Mouse (Mus musculus): Measurements from ENCODE around the gene Vwa5a. TPM values are rescaled to one million over a fixed set of nuclear protein-coding genes. Genes with fewer than 3 reads are reported as not detected.

Vwa5a gene
- 67.2 TPM for polyA plus RNA-seq (2014; fragmentation: Illumina TruSeq; extraction: RNeasy Lipid Tissue Mini Kit (QIAGEN cat#74804); ENCODE audit: low read depth, low replicate concordance)

DNA sequence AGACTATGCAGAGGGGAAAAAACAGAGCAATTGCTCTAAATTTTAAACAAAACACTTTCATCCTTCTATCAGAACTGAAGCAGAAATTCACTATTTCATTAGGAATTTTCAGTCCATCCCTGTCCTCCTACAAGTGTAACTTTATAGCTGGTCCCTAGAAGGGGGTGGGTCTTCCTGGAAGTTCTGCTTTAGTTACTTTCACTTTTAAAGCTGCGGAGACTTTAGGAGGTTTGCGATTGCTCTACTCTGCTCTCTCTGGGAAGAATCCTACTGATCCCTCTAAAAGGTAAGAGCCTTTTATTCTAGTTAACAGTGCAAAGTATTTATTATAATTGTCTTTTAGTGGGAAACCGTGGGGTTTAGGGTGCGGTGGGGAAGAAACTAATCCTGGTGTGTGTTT, at the start of gene Vwa5a:
Gene Vwa5a, plus strand, starts transcription at position 167 of the 400 bp plus-strand sequence.

DNA sequence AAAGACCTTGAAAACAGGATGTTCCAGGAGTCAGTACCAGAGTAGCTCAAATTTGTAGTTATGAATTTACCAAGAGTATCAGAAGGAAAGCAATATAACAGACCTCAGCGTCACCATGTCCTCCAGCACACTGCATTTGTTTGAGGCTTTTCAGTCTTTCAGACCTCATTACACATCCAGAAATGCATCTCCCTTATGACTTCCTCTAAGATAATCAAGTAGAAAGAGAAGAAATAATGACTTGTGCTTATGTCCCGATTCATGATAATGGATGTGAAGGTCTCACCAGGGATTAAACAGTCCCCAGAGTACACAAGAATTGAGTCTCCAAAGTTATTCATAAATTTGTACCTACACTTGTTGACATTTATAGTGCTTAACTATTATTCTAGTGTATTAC, 43.6 kb upstream of the Vwa5a start, which contains the start of gene Olfr918:
Gene Olfr918, minus strand, starts transcription at position 101 of the 400 bp plus-strand sequence.

DNA sequence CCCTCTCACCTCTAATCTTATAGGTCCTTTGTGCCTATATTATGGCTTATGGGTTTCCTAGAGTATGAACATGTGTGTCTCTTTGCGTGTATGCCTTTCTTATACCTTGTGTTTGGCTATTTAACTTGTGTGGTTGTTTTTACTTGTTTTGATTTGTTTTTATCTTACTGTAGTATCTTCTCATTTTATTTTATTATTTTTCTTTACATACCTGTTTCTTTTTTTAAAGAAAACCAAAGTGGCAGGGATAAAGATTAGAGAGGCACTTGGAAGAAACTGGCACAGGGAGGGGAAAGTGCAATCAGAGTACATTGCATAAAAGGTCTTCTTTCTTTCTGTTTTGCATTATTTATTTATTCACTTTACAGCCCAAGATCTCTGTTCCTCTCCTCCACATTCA, 33.9 kb downstream of the Vwa5a start, which contains the start of gene Olfr920:
Gene Olfr920, plus strand, starts transcription at position 301 of the 400 bp plus-strand sequence.

DNA sequence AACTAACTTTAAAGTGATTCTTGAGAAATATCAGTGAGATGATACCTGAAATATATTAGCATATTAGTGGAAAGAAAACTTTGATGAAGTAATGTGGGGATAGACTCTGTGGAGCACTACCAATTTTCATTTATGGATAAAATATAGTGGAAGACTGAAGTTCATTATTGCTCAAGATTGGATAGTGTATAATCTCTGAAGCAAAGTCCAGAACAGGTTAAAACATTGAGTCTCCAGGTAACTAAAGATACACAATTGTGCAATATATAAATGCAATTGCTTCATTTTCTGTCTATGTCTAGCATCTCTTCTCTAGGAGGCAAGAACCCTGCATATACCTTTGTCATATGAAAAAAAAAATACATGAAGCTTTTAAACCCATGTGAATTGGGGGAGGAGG, 54.7 kb downstream of the Vwa5a start, which contains the start of gene Olfr921:
Gene Olfr921, plus strand, starts transcription at position 301 of the 400 bp plus-strand sequence.

Other genes with a start within 250 kb of the Vwa5a start
- gene Olfr905, start 247.2 kb upstream of the Vwa5a start, polyA plus RNA-seq (2014; fragmentation: Illumina TruSeq; extraction: RNeasy Lipid Tissue Mini Kit (QIAGEN cat#74804); ENCODE audit: low read depth, low replicate concordance) = not detected
- gene Olfr906, start 231.2 kb upstream of the Vwa5a start, polyA plus RNA-seq (2014; fragmentation: Illumina TruSeq; extraction: RNeasy Lipid Tissue Mini Kit (QIAGEN cat#74804); ENCODE audit: low read depth, low replicate concordance) = not detected
- not detected for gene Olfr907, start 222.5 kb upstream of the Vwa5a start, polyA plus RNA-seq (2014; fragmentation: Illumina TruSeq; extraction: RNeasy Lipid Tissue Mini Kit (QIAGEN cat#74804); ENCODE audit: low read depth, low replicate concordance)
- gene Olfr911-ps1, start 196.7 kb upstream of the Vwa5a start, polyA plus RNA-seq (2014; fragmentation: Illumina TruSeq; extraction: RNeasy Lipid Tissue Mini Kit (QIAGEN cat#74804); ENCODE audit: low read depth, low replicate concordance) = not detected
- not detected for gene Olfr910, start 180.4 kb upstream of the Vwa5a start, polyA plus RNA-seq (2014; fragmentation: Illumina TruSeq; extraction: RNeasy Lipid Tissue Mini Kit (QIAGEN cat#74804); ENCODE audit: low read depth, low replicate concordance)
- gene Olfr912, start 138.1 kb upstream of the Vwa5a start, polyA plus RNA-seq (2014; fragmentation: Illumina TruSeq; extraction: RNeasy Lipid Tissue Mini Kit (QIAGEN cat#74804); ENCODE audit: low read depth, low replicate concordance) = not detected
- not detected for gene Olfr913, start 125.5 kb upstream of the Vwa5a start, polyA plus RNA-seq (2014; fragmentation: Illumina TruSeq; extraction: RNeasy Lipid Tissue Mini Kit (QIAGEN cat#74804); ENCODE audit: low read depth, low replicate concordance)
- gene Olfr914, start 113.2 kb upstream of the Vwa5a start, polyA plus RNA-seq (2014; fragmentation: Illumina TruSeq; extraction: RNeasy Lipid Tissue Mini Kit (QIAGEN cat#74804); ENCODE audit: low read depth, low replicate concordance) = not detected
- not detected for gene Olfr916, start 58.4 kb upstream of the Vwa5a start, polyA plus RNA-seq (2014; fragmentation: Illumina TruSeq; extraction: RNeasy Lipid Tissue Mini Kit (QIAGEN cat#74804); ENCODE audit: low read depth, low replicate concordance)
- not detected for gene Olfr917, start 52.4 kb upstream of the Vwa5a start, polyA plus RNA-seq (2014; fragmentation: Illumina TruSeq; extraction: RNeasy Lipid Tissue Mini Kit (QIAGEN cat#74804); ENCODE audit: low read depth, low replicate concordance)
- not detected for gene Olfr918, start 43.7 kb upstream of the Vwa5a start, polyA plus RNA-seq (2014; fragmentation: Illumina TruSeq; extraction: RNeasy Lipid Tissue Mini Kit (QIAGEN cat#74804); ENCODE audit: low read depth, low replicate concordance)
- gene Olfr919, start 14.6 kb upstream of the Vwa5a start, polyA plus RNA-seq (2014; fragmentation: Illumina TruSeq; extraction: RNeasy Lipid Tissue Mini Kit (QIAGEN cat#74804); ENCODE audit: low read depth, low replicate concordance) = not detected
- gene Olfr920, start 34.0 kb downstream of the Vwa5a start, polyA plus RNA-seq (2014; fragmentation: Illumina TruSeq; extraction: RNeasy Lipid Tissue Mini Kit (QIAGEN cat#74804); ENCODE audit: low read depth, low replicate concordance) = 0.57 TPM
- not detected for gene Olfr921, start 54.8 kb downstream of the Vwa5a start, polyA plus RNA-seq (2014; fragmentation: Illumina TruSeq; extraction: RNeasy Lipid Tissue Mini Kit (QIAGEN cat#74804); ENCODE audit: low read depth, low replicate concordance)
- not detected for gene Olfr922, start 96.3 kb downstream of the Vwa5a start, polyA plus RNA-seq (2014; fragmentation: Illumina TruSeq; extraction: RNeasy Lipid Tissue Mini Kit (QIAGEN cat#74804); ENCODE audit: low read depth, low replicate concordance)
- not detected for gene Olfr923, start 108.3 kb downstream of the Vwa5a start, polyA plus RNA-seq (2014; fragmentation: Illumina TruSeq; extraction: RNeasy Lipid Tissue Mini Kit (QIAGEN cat#74804); ENCODE audit: low read depth, low replicate concordance)
- not detected for gene Olfr924, start 126.2 kb downstream of the Vwa5a start, polyA plus RNA-seq (2014; fragmentation: Illumina TruSeq; extraction: RNeasy Lipid Tissue Mini Kit (QIAGEN cat#74804); ENCODE audit: low read depth, low replicate concordance)
- not detected for gene Olfr26, start 136.8 kb downstream of the Vwa5a start, polyA plus RNA-seq (2014; fragmentation: Illumina TruSeq; extraction: RNeasy Lipid Tissue Mini Kit (QIAGEN cat#74804); ENCODE audit: low read depth, low replicate concordance)
- not detected for gene Olfr926, start 158.9 kb downstream of the Vwa5a start, polyA plus RNA-seq (2014; fragmentation: Illumina TruSeq; extraction: RNeasy Lipid Tissue Mini Kit (QIAGEN cat#74804); ENCODE audit: low read depth, low replicate concordance)
- not detected for gene Olfr930, start 211.5 kb downstream of the Vwa5a start, polyA plus RNA-seq (2014; fragmentation: Illumina TruSeq; extraction: RNeasy Lipid Tissue Mini Kit (QIAGEN cat#74804); ENCODE audit: low read depth, low replicate concordance)